Mouse (Mus musculus): ENCODE data around the gene Arap1. TPM values are rescaled to one million over a fixed set of nuclear protein-coding genes. Genes with fewer than 3 reads are reported as not detected.

Arap1 gene
- total and polyA plus RNA-seq, 2 experiments = 43.8 to 88.2 TPM

GRCm38 (mm10) chr7:101427736-101428135, 79.9 kb downstream of the Arap1 start:
- no peak overlapping the region for H3K27ac ChIP-seq (replicated peaks; ENCODE audit: insufficient read depth, low read depth, low read length)
- 4% methylated on average over 2 of the region's 2 CpGs for whole genome bisulfite sequencing
- DNase-seq (ENCODE audit: extremely low read depth, low read depth, low spot score) = no peak
- no peaks in the 10 kb centered on the region for H3K79me2 ChIP-seq (ENCODE audit: control insufficient read depth, insufficient read depth, low read length)
- no peaks in the 10 kb centered on the region for H3K36me3 ChIP-seq (ENCODE audit: control insufficient read depth, insufficient read depth, low read length)
- TF ChIP-seq CTCF (IDR thresholded peaks at IDR 0.05; ENCODE audit: low read depth, low read length) = peak; percentile 75
- TF ChIP-seq POLR2A (IDR thresholded peaks at IDR 0.05; ENCODE audit: extremely low read depth, insufficient read depth, low read length) = no peak
- no peaks in the 10 kb centered on the region for H3K27me3 ChIP-seq (ENCODE audit: control insufficient read depth, insufficient read depth, low read length)
- H3K4me3 ChIP-seq (ENCODE audit: insufficient read depth, low read depth, low read length) = no peak overlapping the region
- no peaks in the 10 kb centered on the region for H3K4me1 ChIP-seq (ENCODE audit: control insufficient read depth, insufficient read depth, low read length)
- no peak overlapping the region for H3K9ac ChIP-seq (ENCODE audit: low read depth, low read length)

GRCm38 (mm10) chr7:101435038-101435437, 87.2 kb downstream of the Arap1 start:
- no peaks in the 10 kb centered on the region for H3K4me1 ChIP-seq (ENCODE audit: control insufficient read depth, insufficient read depth, low read length)
- DNase-seq (ENCODE audit: extremely low read depth, low read depth, low spot score) = no peak
- H3K79me2 ChIP-seq (ENCODE audit: control insufficient read depth, insufficient read depth, low read length) = no peaks in the 10 kb centered on the region
- H3K27me3 ChIP-seq (ENCODE audit: control insufficient read depth, insufficient read depth, low read length) = no peaks in the 10 kb centered on the region
- no peak overlapping the region for H3K9ac ChIP-seq (ENCODE audit: low read depth, low read length)
- no peak for TF ChIP-seq POLR2A (IDR thresholded peaks at IDR 0.05; ENCODE audit: extremely low read depth, insufficient read depth, low read length)
- no peak for TF ChIP-seq CTCF (IDR thresholded peaks at IDR 0.05; ENCODE audit: low read depth, low read length)
- H3K4me3 ChIP-seq (ENCODE audit: insufficient read depth, low read depth, low read length) = no peak overlapping the region
- H3K27ac ChIP-seq (replicated peaks; ENCODE audit: insufficient read depth, low read depth, low read length) = no peak overlapping the region
- no peaks in the 10 kb centered on the region for H3K36me3 ChIP-seq (ENCODE audit: control insufficient read depth, insufficient read depth, low read length)
- WGBS = 60% methylated on average over 6 of the region's 6 CpGs

- Histone ChIP-seq H3K79me2 (ENCODE audit: control insufficient read depth, insufficient read depth, low read length) (no peaks in the 10 kb centered on the region), H3K27me3 (ENCODE audit: control insufficient read depth, insufficient read depth, low read length) (no peaks in the 10 kb centered on the region), H3K4me1 (ENCODE audit: control insufficient read depth, insufficient read depth, low read length) (no peaks in the 10 kb centered on the region), H3K27ac (replicated peaks; ENCODE audit: insufficient read depth, low read depth, low read length) (no peak overlapping the region), H3K4me3 (ENCODE audit: insufficient read depth, low read depth, low read length) (no peak overlapping the region), H3K36me3 (ENCODE audit: control insufficient read depth, insufficient read depth, low read length) (no peaks in the 10 kb centered on the region), H3K9ac (ENCODE audit: low read depth, low read length) (no peak overlapping the region)
- WGBS = 4% methylated on average over 1 of the region's 1 CpGs
- DNase-seq (ENCODE audit: extremely low read depth, low read depth, low spot score) = no peak
- TF ChIP-seq CTCF (IDR thresholded peaks at IDR 0.05; ENCODE audit: low read depth, low read length) (no peak), POLR2A (IDR thresholded peaks at IDR 0.05; ENCODE audit: extremely low read depth, insufficient read depth, low read length) (no peak)
These were observed 90.0 kb downstream of the Arap1 start for GRCm38 (mm10) chr7:101437876-101438275.

GRCm38 (mm10) chr7:101443093-101443492, 95.2 kb downstream of the Arap1 start:
- H3K27ac ChIP-seq (replicated peaks; ENCODE audit: insufficient read depth, low read depth, low read length) = no peak overlapping the region
- TF ChIP-seq POLR2A (IDR thresholded peaks at IDR 0.05; ENCODE audit: extremely low read depth, insufficient read depth, low read length) (no peak), CTCF (IDR thresholded peaks at IDR 0.05; ENCODE audit: low read depth, low read length) (no peak)
- DNase-seq (ENCODE audit: extremely low read depth, low read depth, low spot score) = no peak
- no peak overlapping the region for H3K9ac ChIP-seq (ENCODE audit: low read depth, low read length)
- no peaks in the 10 kb centered on the region for H3K4me1 ChIP-seq (ENCODE audit: control insufficient read depth, insufficient read depth, low read length)
- WGBS = 68% methylated on average over 10 of the region's 10 CpGs
- no peaks in the 10 kb centered on the region for H3K27me3 ChIP-seq (ENCODE audit: control insufficient read depth, insufficient read depth, low read length)
- H3K36me3 ChIP-seq (ENCODE audit: control insufficient read depth, insufficient read depth, low read length) = no peaks in the 10 kb centered on the region
- no peak overlapping the region for H3K4me3 ChIP-seq (ENCODE audit: insufficient read depth, low read depth, low read length)
- no peaks in the 10 kb centered on the region for H3K79me2 ChIP-seq (ENCODE audit: control insufficient read depth, insufficient read depth, low read length)

- H3K79me2 ChIP-seq (ENCODE audit: control insufficient read depth, insufficient read depth, low read length) = no peaks in the 10 kb centered on the region
These were observed 96.3 kb downstream of the Arap1 start for GRCm38 (mm10) chr7:101444211-101444610.

GRCm38 (mm10) chr7:101449855-101450254, 102.0 kb downstream of the Arap1 start:
- H3K79me2 ChIP-seq (ENCODE audit: control insufficient read depth, insufficient read depth, low read length) = no peaks in the 10 kb centered on the region
- DNase-seq (ENCODE audit: extremely low read depth, low read depth, low spot score) = no peak
- no peaks in the 10 kb centered on the region for H3K36me3 ChIP-seq (ENCODE audit: control insufficient read depth, insufficient read depth, low read length)
- H3K27me3 ChIP-seq (ENCODE audit: control insufficient read depth, insufficient read depth, low read length) = no peaks in the 10 kb centered on the region
- TF ChIP-seq CTCF (IDR thresholded peaks at IDR 0.05; ENCODE audit: low read depth, low read length) = no peak
- TF ChIP-seq POLR2A (IDR thresholded peaks at IDR 0.05; ENCODE audit: extremely low read depth, insufficient read depth, low read length) = no peak
- 35% methylated on average over 3 of the region's 3 CpGs for WGBS
- H3K4me1 ChIP-seq (ENCODE audit: control insufficient read depth, insufficient read depth, low read length) = peaks cover 1% of the 10 kb centered on the region; the same call in 1 of the 2 replicates
- H3K4me3 ChIP-seq (ENCODE audit: insufficient read depth, low read depth, low read length) = no peak overlapping the region
- no peak overlapping the region for H3K9ac ChIP-seq (ENCODE audit: low read depth, low read length)
- H3K27ac ChIP-seq (replicated peaks; ENCODE audit: insufficient read depth, low read depth, low read length) = no peak overlapping the region

More at GRCm38 (mm10) chr7:101444211-101444610, 96.3 kb downstream of the Arap1 start:
- no peak overlapping the region for H3K9ac ChIP-seq (ENCODE audit: low read depth, low read length)
- no peaks in the 10 kb centered on the region for H3K4me1 ChIP-seq (ENCODE audit: control insufficient read depth, insufficient read depth, low read length)
- no peak for TF ChIP-seq POLR2A (IDR thresholded peaks at IDR 0.05; ENCODE audit: extremely low read depth, insufficient read depth, low read length)
- no peak for TF ChIP-seq CTCF (IDR thresholded peaks at IDR 0.05; ENCODE audit: low read depth, low read length)
- WGBS = 87% methylated on average over 4 of the region's 4 CpGs
- H3K36me3 ChIP-seq (ENCODE audit: control insufficient read depth, insufficient read depth, low read length) = no peaks in the 10 kb centered on the region
- DNase-seq (ENCODE audit: extremely low read depth, low read depth, low spot score) = no peak
- no peak overlapping the region for H3K27ac ChIP-seq (replicated peaks; ENCODE audit: insufficient read depth, low read depth, low read length)
- no peaks in the 10 kb centered on the region for H3K27me3 ChIP-seq (ENCODE audit: control insufficient read depth, insufficient read depth, low read length)
- no peak overlapping the region for H3K4me3 ChIP-seq (ENCODE audit: insufficient read depth, low read depth, low read length)
